Comparison of ENCODE assay signal across 23 mouse cellular contexts in genomic region chr12:28887712-28888111, GRCm38 (mm10).
DNase-seq lines count a peak whose midpoint lies in the region; ATAC-seq and TF ChIP-seq lines count a peak whose summit lies in the region.
"Had no signal": no experiment of that assay in that cellular context is flagged by ENCODE, and none has a peak within 500 bp of the region (broad histone marks: within the 10 kb centered on the region; RNA-seq: fewer than 3 reads in every experiment).

No protein-coding gene starts in this region.

- no peaks in the 10 kb centered on the region for H3K36me3 ChIP-seq in heart, adult 2 months (ENCODE audit: control insufficient read depth, insufficient read depth, low read length)
- H3K36me3 ChIP-seq in liver, postnatal 0 days (replicated peaks; ENCODE audit: insufficient read depth, low read length) = no peaks in the 10 kb centered on the region
- no peaks in the 10 kb centered on the region for H3K36me3 ChIP-seq in liver, embryonic 11.5 days (ENCODE audit: control insufficient read depth, insufficient read depth, low read length)
- no peaks in the 10 kb centered on the region for H3K36me3 ChIP-seq in midbrain, postnatal 0 days (ENCODE audit: insufficient read depth, low read length)
- H3K36me3 ChIP-seq: embryonic facial prominence, embryonic 15.5 days; G1E; hindbrain, embryonic 10.5 days; limb, embryonic 12.5 days; liver, embryonic 12.5 days; neural tube, embryonic 12.5 days had no signal

- TF ChIP-seq EP300 in heart, adult 2 months (IDR thresholded peaks at IDR 0.05; ENCODE audit: insufficient read depth, low read depth, low read length) = no peak
- no peak for TF ChIP-seq EP300 in liver, postnatal 0 days (IDR thresholded peaks at IDR 0.05; ENCODE audit: low read depth)

- H3K79me2 ChIP-seq in heart, adult 2 months (replicated peaks; ENCODE audit: control insufficient read depth, insufficient read depth, low read length) = no peaks in the 10 kb centered on the region

- H3K9ac ChIP-seq in heart, adult 2 months (ENCODE audit: low read depth, low read length) = no peak overlapping the region
- H3K9ac ChIP-seq in liver, postnatal 0 days (replicated peaks) = no peak overlapping the region
- no peak overlapping the region for H3K9ac ChIP-seq in liver, embryonic 11.5 days (ENCODE audit: low read depth, low read length)
- no peak overlapping the region for H3K9ac ChIP-seq in midbrain, postnatal 0 days (replicated peaks; ENCODE audit: low read length, poor library complexity, severe bottlenecking)
- H3K9ac ChIP-seq: embryonic facial prominence, embryonic 15.5 days; limb, embryonic 12.5 days; liver, embryonic 12.5 days; neural tube, embryonic 12.5 days had no signal

- H3K9me3 ChIP-seq in liver, postnatal 0 days (ENCODE audit: low read length) = no peaks in the 10 kb centered on the region
- H3K9me3 ChIP-seq in liver, embryonic 11.5 days (ENCODE audit: control insufficient read depth, low read length) = no peaks in the 10 kb centered on the region
- no peaks in the 10 kb centered on the region for H3K9me3 ChIP-seq in midbrain, postnatal 0 days (ENCODE audit: low read length)
- H3K9me3 ChIP-seq: embryonic facial prominence, embryonic 15.5 days; hindbrain, embryonic 10.5 days; limb, embryonic 12.5 days; megakaryocyte, embryonic 14.5 days; neural tube, embryonic 12.5 days had no signal

- intact Hi-C loops in heart, adult 2 months (cut with DNase I) = no loop called here

- 77% methylated on average over 6 of the region's 6 CpGs for WGBS in heart, adult 2 months
- 77% methylated on average over 6 of the region's 6 CpGs for WGBS in liver, postnatal 0 days (ENCODE audit: insufficient replicate concordance)
- 81% methylated on average over 6 of the region's 6 CpGs for WGBS in liver, embryonic 11.5 days
- 75% methylated on average over 6 of the region's 6 CpGs for WGBS in midbrain, postnatal 0 days

- no peak for TF ChIP-seq POLR2A in heart, adult 2 months (IDR thresholded peaks at IDR 0.05; ENCODE audit: insufficient read depth, low read depth, low read length)
- no peak for TF ChIP-seq POLR2A in brain, embryonic 14.5 days (IDR thresholded peaks at IDR 0.05; ENCODE audit: borderline replicate concordance, extremely low read depth, insufficient read depth, insufficient read length, poor library complexity, severe bottlenecking)

- H3K27ac ChIP-seq in heart, adult 2 months = no peak overlapping the region
- no peak overlapping the region for H3K27ac ChIP-seq in liver, postnatal 0 days (ENCODE audit: low read depth)
- no peak overlapping the region for H3K27ac ChIP-seq in liver, embryonic 11.5 days (ENCODE audit: low read depth, low read length)
- no peak overlapping the region for H3K27ac ChIP-seq in midbrain, postnatal 0 days (ENCODE audit: low read depth, low read length)
- H3K27ac ChIP-seq: embryonic facial prominence, embryonic 15.5 days; hindbrain, embryonic 10.5 days; limb, embryonic 12.5 days; liver, embryonic 12.5 days; neural tube, embryonic 12.5 days had no signal

- peak; percentile 15; the same call in 1 of the 2 replicates for TF ChIP-seq CTCF in heart, adult 2 months (IDR thresholded peaks at IDR 0.05)
- 0 out of 2 replicates have a peak, but pooled peaks have one; percentile 7 for TF ChIP-seq CTCF in liver, postnatal 0 days (IDR thresholded peaks at IDR 0.05; ENCODE audit: low read depth)
- 0 out of 2 replicates have a peak, but pooled peaks have one; percentile 15 for TF ChIP-seq CTCF in brain, embryonic 14.5 days (IDR thresholded peaks at IDR 0.05; ENCODE audit: borderline replicate concordance, extremely low read depth, insufficient read depth, insufficient read length)
- TF ChIP-seq CTCF in midbrain, postnatal 0 days (IDR thresholded peaks at IDR 0.05) = peak; percentile 63

- ATAC-seq in liver, postnatal 0 days = no peak
- no peak for ATAC-seq in liver, embryonic 11.5 days (replicated peaks; ENCODE audit: low FRiP score)
- no peak for ATAC-seq in midbrain, postnatal 0 days (ENCODE audit: low FRiP score)
- ATAC-seq: liver, embryonic 12.5 days had no signal

- no peaks in the 10 kb centered on the region for H3K27me3 ChIP-seq in heart, adult 2 months (ENCODE audit: control insufficient read depth, insufficient read depth, low read length)
- H3K27me3 ChIP-seq in liver, postnatal 0 days (ENCODE audit: insufficient read depth, low read length) = no peaks in the 10 kb centered on the region
- no peaks in the 10 kb centered on the region for H3K27me3 ChIP-seq in liver, embryonic 11.5 days (replicated peaks; ENCODE audit: control insufficient read depth, insufficient read depth, low read length)
- H3K27me3 ChIP-seq in midbrain, postnatal 0 days (ENCODE audit: insufficient read depth, low read length) = no peaks in the 10 kb centered on the region
- H3K27me3 ChIP-seq: CH12.LX; embryonic facial prominence, embryonic 15.5 days; liver, embryonic 12.5 days; megakaryocyte, embryonic 14.5 days; neural tube, embryonic 12.5 days had no signal

- H3K4me2 ChIP-seq in liver, postnatal 0 days (ENCODE audit: low read depth, low read length) = no peak overlapping the region
- H3K4me2 ChIP-seq in liver, embryonic 11.5 days = no peak overlapping the region
- H3K4me2 ChIP-seq in midbrain, postnatal 0 days (ENCODE audit: low read depth, low read length, poor library complexity, severe bottlenecking) = no peak overlapping the region
- H3K4me2 ChIP-seq: embryonic facial prominence, embryonic 15.5 days; heart, embryonic 11.5 days; limb, embryonic 12.5 days; liver, embryonic 12.5 days; neural tube, embryonic 12.5 days had no signal

- no peak for DNase-seq in heart, adult 2 months
- DNase-seq in heart, postnatal 4 days = no peak
- DNase-seq in liver, postnatal 0 days = no peak
- DNase-seq in liver, embryonic 11.5 days (ENCODE audit: low spot score) = no peak
- DNase-seq in brain, embryonic 14.5 days (ENCODE audit: low read depth) = no peak
- DNase-seq in midbrain, postnatal 0 days (ENCODE audit: low spot score) = peak; percentile 56
- no peak for DNase-seq in cerebellum, adult 11 months
- DNase-seq: adrenal gland, postnatal 10 days; B cell, adult 2 months; cerebellum, adult 9-10 months; kidney, adult 18-20 months; lung, adult 2 months; right cerebral cortex, postnatal 14 days; thymus, postnatal 25 days had no signal

- H3K4me3 ChIP-seq in heart, adult 2 months = no peak overlapping the region
- H3K4me3 ChIP-seq in liver, postnatal 0 days (ENCODE audit: low read depth, low read length) = no peak overlapping the region
- no peak overlapping the region for H3K4me3 ChIP-seq in liver, embryonic 11.5 days (ENCODE audit: low read depth, low read length)
- H3K4me3 ChIP-seq in midbrain, postnatal 0 days (ENCODE audit: low read depth, low read length) = no peak overlapping the region
- H3K4me3 ChIP-seq: embryonic facial prominence, embryonic 15.5 days; hindbrain, embryonic 10.5 days; limb, embryonic 12.5 days; liver, embryonic 12.5 days; megakaryocyte, embryonic 14.5 days; neural tube, embryonic 12.5 days had no signal

- H3K4me1 ChIP-seq in heart, adult 2 months (ENCODE audit: control insufficient read depth, insufficient read depth, low read length) = no peaks in the 10 kb centered on the region
- H3K4me1 ChIP-seq in liver, postnatal 0 days (ENCODE audit: insufficient read depth) = no peaks in the 10 kb centered on the region
- no peaks in the 10 kb centered on the region for H3K4me1 ChIP-seq in liver, embryonic 11.5 days (replicated peaks; ENCODE audit: control insufficient read depth, insufficient read depth, low read length)
- H3K4me1 ChIP-seq in midbrain, postnatal 0 days (ENCODE audit: insufficient read depth, low read length) = peaks cover 2% of the 10 kb centered on the region; the same call in 1 of the 2 replicates
- H3K4me1 ChIP-seq: embryonic facial prominence, embryonic 15.5 days; limb, embryonic 12.5 days; liver, embryonic 12.5 days; megakaryocyte, embryonic 14.5 days had no signal

Comparison
In these comparisons a context has a peak if more than half of its experiments do, and no peak if none do; other contexts are left out.
1. CTCF ChIP-seq: peak in every context shown above with its lines; median percentile 63 in midbrain, postnatal 0 days; 15 in heart, adult 2 months; 15 in brain, embryonic 14.5 days; 7 in liver, postnatal 0 days.